Mouse (Mus musculus) adrenal gland, adult (tissue): ENCODE measurements around the gene Usp27x.
A peak's percentile ranks its signal among the peaks of the same experiment; 100 is the strongest.

Experiments used
- DNase-seq, 2 experiments: peaks; one replicate each; pipeline ENCODE4 v3.0.0; 2022 to 2023; ENCODE audit warnings: low spot score in 1 of 2; ENCODE audit not compliant: inconsistent age in 2 of 2

The Usp27x gene

DNA sequence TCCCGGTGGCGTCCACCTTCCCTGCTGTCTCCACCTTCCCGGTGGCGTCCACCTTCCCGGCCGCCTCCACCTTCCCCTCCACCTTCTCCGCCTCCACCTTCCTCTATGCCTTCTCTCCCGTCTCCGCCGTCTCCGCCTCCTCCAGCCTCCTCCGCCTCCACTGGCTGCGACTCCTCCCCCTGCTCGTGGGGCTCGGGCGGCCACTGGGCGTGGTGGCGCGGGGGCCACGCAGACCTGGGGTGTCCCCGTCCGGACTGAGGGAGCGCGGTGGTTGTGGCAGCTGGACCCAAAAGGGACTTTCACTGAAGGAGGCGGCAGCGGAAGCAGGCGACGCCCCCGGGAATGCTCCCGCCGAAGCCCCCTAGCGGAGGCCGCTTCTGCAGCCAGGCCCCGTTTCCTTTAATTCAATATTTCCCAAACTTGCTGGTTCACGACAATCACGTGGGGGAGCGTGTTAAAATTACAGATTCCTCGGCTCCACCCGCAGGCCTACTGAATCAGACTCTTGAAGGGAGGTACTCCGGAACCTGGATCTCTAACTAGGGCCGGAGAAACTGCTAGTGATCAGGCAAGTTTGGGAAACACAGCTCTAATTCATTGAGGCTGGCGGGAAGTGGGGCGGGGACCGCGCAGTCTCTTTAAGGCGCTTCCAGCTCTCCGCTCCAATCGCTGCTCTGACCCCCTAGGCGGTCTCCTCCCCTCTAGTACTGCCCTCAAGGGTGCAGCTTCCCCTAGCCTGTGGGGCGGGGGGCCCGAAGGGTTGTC, at the start of gene Usp27x:
Gene Usp27x, minus strand, starts transcription at position 115 of the 765 bp plus-strand sequence.
- DNase-seq: peak; percentile 90 to 95

DNA sequence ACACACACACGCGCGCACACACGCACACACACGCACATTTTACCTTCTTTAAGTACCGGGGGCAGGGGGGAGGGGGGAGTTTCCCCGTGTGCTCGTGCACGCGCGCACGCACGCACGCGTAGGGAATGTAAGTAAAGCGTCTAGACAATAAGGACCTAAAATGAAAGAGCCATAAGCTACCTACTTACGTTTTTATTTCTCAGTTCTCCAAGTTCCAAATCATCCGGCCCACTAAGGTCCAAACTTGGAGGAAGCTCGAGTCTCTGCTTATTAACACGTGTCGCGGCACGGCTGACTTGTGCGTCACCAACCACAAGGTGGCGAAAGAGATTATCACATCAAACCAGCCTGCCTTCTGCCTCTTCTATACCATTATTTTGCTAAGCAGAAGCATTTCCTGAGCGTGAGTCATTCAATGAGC, 47.1 kb upstream of the Usp27x start:
- DNase-seq: peak; percentile 72 to 93

DNA sequence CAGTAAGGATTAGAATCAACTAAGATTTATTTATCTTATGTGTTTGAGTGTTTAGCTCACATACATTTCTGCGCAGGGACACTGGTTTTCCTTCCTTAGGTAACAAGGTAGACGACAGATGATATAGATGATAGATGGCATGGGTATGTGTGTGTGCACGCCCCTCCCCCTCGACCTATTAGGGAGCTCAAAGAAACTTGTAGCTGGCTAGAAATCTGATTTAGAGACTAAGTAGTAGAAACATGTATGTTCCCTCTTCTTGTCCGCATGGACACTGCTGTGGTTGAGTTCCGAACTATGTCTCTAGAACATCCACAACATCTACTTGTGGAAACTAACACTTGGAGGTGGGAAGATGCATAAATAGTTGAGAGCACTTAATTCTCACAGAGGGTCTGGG, 46.5 kb upstream of the Usp27x start:
- no peak for DNase-seq

DNA sequence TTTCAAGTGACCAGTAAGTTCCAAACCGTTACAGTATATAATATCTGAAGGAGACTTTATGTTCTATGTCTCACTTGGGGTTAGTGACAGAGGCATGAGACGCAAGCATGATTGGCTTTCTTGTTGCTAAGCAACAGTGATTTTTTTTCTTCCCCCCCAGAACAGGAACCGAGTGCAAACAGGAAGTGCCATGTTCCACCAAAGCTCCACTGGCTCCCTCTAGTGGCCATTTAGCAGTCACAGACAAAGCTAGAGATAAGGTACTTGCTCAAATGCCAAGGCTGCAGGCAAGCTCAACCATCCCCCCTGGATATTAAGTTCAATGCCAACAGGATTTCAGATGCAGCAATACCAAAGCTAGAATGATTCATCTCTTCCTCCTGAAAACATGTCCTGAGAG, 45.4 kb upstream of the Usp27x start:
- DNase-seq: peak; percentile 83 to 92

DNA sequence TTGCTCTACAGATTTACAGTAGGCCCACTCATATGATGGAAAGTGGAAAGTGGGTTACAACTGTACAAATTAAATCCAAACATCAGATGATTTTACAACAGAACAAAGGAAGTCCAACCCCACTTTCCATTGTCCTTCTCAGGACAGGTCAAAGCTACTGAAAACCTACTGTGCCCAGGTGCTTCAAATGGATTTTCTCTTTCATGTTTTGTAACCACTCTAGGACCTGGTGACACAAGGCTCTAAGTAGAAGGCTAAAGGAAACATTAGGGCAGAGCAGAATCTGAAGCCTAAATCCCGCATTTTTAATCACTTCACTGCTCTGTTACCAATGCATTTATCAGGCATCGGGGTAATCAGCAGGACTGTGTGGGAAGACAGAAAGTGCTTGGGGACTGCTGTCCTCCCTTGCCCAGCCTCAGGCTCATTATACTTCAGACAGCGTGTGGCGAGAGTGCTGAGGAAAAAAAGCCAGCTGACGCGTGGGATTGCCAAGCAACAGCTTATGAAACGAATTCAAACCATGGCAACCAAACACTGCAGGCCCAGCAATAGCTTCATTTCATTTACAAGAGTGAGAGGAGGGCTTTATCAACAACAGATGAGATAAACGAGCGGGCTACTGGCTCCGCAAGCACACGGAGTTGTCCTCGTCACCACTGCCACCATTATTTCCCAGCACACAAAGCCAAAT, 40.7 kb upstream of the Usp27x start:
- peak; percentile 37 to 63 for DNase-seq

DNA sequence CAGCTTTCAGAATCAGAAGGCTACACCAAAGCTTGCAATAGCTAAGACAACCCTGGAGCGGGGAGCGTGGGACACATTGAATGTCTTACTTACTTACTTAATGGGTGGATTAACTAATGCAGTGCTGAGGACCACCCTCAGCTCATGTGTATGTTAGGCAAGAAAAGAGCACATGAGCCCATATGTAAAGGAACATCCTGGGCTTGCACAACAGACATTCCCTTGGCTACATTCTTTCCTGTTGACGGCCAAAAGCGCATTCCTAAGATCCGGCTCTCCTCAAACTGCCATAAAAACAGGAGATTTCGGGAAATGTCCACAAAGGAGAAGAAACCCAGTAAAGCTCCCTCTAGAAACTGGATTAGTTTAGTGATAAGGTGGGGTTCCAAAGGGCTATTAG, 39.7 kb upstream of the Usp27x start:
- no peak for DNase-seq

DNA sequence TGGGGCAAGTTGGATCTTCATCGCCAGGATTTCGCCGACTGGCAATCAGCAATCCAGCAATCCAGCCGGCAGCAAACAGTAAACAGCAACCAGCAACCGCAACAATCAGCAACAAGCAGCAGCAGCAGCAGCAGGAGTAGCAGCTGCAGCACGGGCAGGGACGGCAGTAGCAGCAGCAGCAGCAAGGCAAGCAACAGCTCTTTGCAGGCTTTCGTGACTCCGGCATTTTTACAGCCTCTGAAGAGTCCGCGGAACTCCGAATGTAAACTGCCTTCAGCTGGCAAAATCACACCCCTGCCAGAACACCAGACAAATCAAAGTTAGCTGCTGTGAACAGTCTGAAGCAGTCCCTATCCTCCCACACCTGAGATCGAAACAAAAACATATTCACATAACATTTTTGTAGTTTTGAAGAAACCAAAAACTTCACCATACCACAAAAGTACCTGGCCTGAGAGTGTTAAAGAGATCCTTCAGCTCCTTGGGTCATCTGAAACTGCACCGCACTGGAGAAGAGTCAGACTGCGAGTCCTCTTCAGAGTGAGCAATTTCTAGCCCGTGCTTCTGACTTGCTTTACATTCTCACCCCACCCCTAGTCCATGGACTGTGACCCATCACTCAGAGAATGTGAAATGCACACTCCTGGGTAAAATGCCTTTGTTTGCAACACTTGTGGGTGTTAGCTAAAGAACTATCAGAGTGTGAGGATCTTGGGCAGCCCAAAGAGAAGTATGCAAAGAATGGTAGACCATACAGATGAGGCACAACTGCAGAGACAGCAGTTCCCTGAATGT, 36.8 kb upstream of the Usp27x start:
- no peak for DNase-seq

DNA sequence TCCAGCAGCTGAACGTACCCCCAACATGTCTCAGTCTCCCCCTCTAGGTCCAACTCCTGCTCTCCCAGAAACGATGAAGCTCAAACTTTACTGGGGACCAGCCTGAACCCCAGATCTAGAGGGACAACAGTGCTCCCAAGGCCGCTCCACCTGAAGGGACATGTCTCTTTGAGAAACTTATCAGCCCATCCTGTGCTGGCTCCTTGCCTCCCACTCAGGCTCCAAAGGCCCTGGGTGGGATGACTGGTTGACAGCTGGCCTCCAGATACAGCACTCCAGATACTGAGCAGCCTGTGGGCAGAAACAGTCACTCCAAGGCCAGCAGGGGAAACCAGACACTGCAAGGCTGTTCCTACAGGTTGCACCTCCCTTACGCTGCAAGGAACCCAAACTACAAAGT, 956 bp upstream of the Usp27x start:
- DNase-seq: peak; percentile 56 to 75

DNA sequence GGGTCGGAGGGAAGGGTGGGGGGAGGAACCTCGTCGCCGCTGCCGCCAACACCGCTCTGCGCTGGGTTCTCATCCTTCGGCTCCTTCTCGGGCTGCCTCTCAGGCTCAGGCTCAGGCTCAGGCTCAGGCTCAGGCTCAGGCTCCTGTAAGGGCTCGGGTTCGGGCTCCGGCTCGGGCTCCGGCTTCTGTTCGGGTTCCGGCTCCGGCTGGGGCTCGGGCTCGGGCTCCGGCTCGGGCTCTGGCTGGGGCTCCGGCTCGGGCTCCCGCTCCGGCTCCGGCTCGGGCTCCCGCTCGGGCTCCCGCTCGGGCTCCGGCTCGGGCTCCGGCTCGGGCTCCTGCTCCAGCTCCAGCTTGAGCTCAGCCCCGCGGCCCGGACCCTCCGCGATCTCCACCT, 311 bp downstream of the Usp27x start:
- DNase-seq: no peak

DNA sequence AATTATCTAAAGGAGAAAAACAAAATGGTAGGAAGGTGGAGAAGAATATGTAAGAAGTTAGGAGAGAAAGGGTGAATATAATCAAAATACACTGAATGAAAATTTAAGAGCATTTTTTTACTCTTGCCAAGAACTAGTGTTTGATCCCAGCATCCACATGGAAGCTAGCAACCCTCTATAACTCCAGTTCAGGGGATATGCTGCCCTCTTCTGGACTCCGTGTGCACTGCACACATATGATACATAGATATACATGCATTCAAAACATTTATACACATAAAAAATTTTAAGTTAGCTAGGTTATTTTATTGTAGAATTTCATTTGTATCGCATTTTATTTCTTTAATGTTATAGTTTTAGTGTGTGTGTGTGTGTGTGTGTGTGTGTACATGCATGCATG, 50.2 kb downstream of the Usp27x start:
- DNase-seq: no peak

DNA sequence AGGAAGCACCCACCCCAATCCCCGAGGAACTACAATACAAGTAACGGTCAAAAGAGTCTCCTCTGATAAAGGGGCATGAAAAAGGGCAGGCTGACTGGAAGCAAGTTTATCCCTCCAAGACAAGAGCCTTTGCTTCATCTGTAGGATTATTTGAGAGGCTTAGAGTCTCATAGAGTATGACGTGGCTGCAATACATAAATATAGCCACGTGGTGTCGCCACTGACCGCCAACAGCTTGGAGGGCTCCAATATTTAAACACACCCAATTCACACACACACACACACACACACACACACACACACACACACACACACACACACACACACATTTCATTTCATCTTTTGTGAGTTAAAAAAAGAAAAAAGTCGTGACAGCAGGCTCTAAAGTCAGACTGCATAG, 53.3 kb downstream of the Usp27x start:
- peak; percentile 66 to 88 for DNase-seq
